Mouse (Mus musculus): Measurements from ENCODE around the gene Cox18.

GRCm38 (mm10) chr5:90178116-90178515, 45.7 kb downstream of the Cox18 start:
- TF ChIP-seq CTCF (IDR thresholded peaks at IDR 0.05; ENCODE audit: low read depth, low read length) (no peak), POLR2A (IDR thresholded peaks at IDR 0.05; ENCODE audit: insufficient read depth, low read length) (no peak)
